Mouse (Mus musculus): Measurements from ENCODE around the gene Klf17.

DNA sequence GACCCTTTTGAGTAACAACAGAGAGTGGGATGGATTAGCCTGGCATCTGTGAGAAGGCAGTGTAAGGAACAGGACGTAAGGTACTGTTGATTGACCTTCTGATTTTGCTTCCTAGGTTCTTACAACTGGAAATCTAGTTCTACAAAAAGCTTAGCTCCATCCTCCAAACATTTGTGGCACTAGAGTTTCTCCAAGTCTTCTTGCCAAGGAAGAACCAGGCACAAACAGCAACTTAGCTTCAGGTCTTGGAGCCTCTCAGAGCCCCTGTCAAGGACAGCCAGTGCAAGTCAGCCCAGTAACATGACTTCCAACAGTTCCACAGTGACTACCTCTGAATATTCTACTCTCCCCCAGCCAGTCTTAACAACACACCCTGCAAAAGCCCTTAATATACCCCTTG lies 41.3 kb downstream of the Klf17 start, which contains the start of gene Gm12845:
- TF ChIP-seq POLR2A (IDR thresholded peaks at IDR 0.05; ENCODE audit: borderline replicate concordance, insufficient read depth, low read length): no peak
- TF ChIP-seq CTCF (IDR thresholded peaks at IDR 0.05; ENCODE audit: borderline replicate concordance, insufficient read depth, low read depth, low read length): no peak

All from cerebellum, adult 2 months (tissue).